Mouse (Mus musculus): Measurements from ENCODE around the gene Bbs9. TPM values are rescaled to one million over a fixed set of nuclear protein-coding genes. Genes with fewer than 3 reads are reported as not detected.

Gene Bbs9
- total RNA-seq, 2 experiments from 2014 or later = 9.5 to 11.5 TPM

DNA sequence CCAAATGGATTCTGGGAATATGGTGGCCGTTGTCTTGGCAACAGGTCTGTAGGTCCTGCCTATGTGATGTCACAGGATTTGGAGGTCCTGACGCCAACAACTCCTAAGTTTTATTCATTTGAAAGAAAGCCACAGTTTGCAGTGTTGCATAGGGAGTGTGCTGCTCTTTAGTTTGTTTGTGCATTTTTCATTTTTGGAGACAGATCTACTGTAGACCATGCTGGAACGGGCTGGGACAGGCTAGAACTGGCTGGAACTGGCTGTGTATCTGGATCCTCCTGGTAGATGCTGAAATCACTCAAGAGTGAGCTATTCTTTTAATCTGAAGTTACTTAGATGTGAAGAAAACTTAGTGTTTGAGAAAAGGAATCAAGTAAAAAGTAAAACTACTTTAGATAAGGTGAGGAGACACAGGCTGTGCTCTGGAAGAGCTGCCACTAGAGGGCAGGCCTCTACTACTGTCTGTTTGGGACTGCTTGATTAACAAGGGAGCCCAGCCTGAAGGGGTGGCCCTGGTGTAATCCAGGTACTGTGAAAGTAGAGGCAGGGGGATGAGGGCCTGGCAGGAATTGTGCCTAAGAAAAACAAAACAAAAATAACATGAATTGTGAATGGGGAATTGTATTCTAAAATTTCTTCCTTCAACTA, 43.0 kb downstream of the Bbs9 start:
- intact Hi-C loops (cut with DNase I) = no loop called here
- DNase-seq = peak; percentile 46

GRCm38 (mm10) chr9:22523460-22523859, 47.9 kb downstream of the Bbs9 start:
- TF ChIP-seq CTCF (IDR thresholded peaks at IDR 0.05) = no peak
- H3K4me3 ChIP-seq = no peak overlapping the region

More for the DNA sequence above, 43.0 kb downstream of the Bbs9 start:
- Histone ChIP-seq H3K4me3 (no peak overlapping the region), H3K27ac (no peak overlapping the region)
- peak; percentile 78 for TF ChIP-seq CTCF (IDR thresholded peaks at IDR 0.05)

GRCm38 (mm10) chr9:22530734-22531489, 55.4 kb downstream of the Bbs9 start:
- no peak for DNase-seq
- no peak overlapping the region for H3K27ac ChIP-seq
- intact Hi-C loops (cut with DNase I) = no loop called here
- no peak for TF ChIP-seq CTCF (IDR thresholded peaks at IDR 0.05)
- H3K4me3 ChIP-seq = no peak overlapping the region

More at GRCm38 (mm10) chr9:22523460-22523859, 47.9 kb downstream of the Bbs9 start:
- intact Hi-C loops (cut with DNase I) = no loop called here
- no peak overlapping the region for H3K27ac ChIP-seq
- no peak for DNase-seq

- DNase-seq = no peak
- TF ChIP-seq CTCF (IDR thresholded peaks at IDR 0.05) = no peak
- intact Hi-C loops (cut with DNase I) = no loop called here
- Histone ChIP-seq H3K4me3 (no peak overlapping the region), H3K27ac (no peak overlapping the region)
These were observed 56.6 kb downstream of the Bbs9 start for GRCm38 (mm10) chr9:22532112-22532511.

DNA sequence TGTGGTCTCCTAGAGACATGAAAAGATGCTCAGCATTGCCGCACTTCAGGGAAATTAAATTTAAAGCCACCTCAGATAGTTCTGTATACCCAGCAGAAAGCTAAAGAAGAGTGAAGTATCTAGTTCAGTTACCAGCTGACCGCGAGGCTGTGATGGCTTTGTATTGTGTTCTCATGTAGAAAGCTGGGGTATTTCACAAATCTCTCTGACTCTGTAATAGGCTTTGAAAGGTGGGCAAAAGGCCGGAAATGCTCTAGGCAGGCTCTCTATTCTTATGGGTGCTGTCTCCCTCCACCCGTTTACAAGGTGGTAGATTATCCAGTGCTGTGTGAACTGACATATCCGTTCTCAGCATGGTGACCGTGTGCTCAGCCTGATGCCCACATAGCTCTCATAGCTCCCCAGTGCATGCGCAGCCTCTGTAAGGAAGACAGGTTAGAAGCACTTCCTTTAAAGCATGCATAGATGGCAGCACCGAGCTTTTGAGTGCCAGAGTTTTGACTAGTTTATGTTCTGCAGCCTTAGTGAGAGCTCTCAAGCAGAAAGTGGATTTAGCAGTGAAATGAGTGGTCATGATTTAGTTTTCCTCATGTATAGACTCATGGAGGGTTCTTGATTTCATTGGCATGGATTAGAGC, 57.4 kb downstream of the Bbs9 start:
- no peak for DNase-seq
- Histone ChIP-seq H3K4me3 (no peak overlapping the region), H3K27ac (no peak overlapping the region)
- intact Hi-C loops (cut with DNase I) = no loop called here
- peak; percentile 43 for TF ChIP-seq CTCF (IDR thresholded peaks at IDR 0.05)

- no peak overlapping the region for H3K27ac ChIP-seq
- no peak overlapping the region for H3K4me3 ChIP-seq
- intact Hi-C loops (cut with DNase I) = no loop called here
- no peak for DNase-seq
- TF ChIP-seq CTCF (IDR thresholded peaks at IDR 0.05) = no peak
These were observed 62.4 kb downstream of the Bbs9 start for GRCm38 (mm10) chr9:22537767-22538373.

- TF ChIP-seq CTCF (IDR thresholded peaks at IDR 0.05) = no peak
- Histone ChIP-seq H3K27ac (no peak overlapping the region), H3K4me3 (no peak overlapping the region)
- no peak for DNase-seq
- intact Hi-C loops (cut with DNase I) = no loop called here
These were observed 64.0 kb downstream of the Bbs9 start for GRCm38 (mm10) chr9:22539546-22539945.

GRCm38 (mm10) chr9:22541130-22541529, 65.6 kb downstream of the Bbs9 start:
- intact Hi-C loops (cut with DNase I) = no loop called here
- Histone ChIP-seq H3K27ac (no peak overlapping the region), H3K4me3 (no peak overlapping the region)
- no peak for TF ChIP-seq CTCF (IDR thresholded peaks at IDR 0.05)
- no peak for DNase-seq

DNA sequence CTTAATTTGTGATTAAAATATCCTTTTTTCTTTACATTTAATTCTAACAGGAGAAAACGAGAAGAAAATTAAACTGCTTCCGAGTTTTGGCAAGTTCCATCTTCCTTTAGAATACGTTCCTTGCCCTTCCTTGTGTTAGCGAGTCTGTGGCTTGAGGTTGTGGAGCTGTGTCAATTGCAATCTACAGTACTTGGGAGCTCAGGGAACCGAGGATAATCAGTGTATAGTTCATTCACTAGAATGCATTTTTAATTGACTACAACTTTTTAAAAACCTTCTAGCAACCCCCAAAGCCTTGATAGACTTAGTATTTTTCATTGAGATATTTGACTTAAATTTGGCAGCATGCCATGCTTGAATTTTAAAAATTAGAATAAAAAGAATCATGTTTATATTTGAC, 68.0 kb downstream of the Bbs9 start:
- intact Hi-C loops (cut with DNase I) = no loop called here
- no peak for DNase-seq
- no peak for TF ChIP-seq CTCF (IDR thresholded peaks at IDR 0.05)

GRCm38 (mm10) chr9:22544349-22545341, 69.1 kb downstream of the Bbs9 start:
- Histone ChIP-seq H3K27ac (no peak overlapping the region), H3K4me3 (no peak overlapping the region)
- intact Hi-C loops (cut with DNase I) = no loop called here
- TF ChIP-seq CTCF (IDR thresholded peaks at IDR 0.05) = no peak
- DNase-seq = no peak

More for the DNA sequence above, 68.0 kb downstream of the Bbs9 start:
- Histone ChIP-seq H3K4me3 (no peak overlapping the region), H3K27ac (no peak overlapping the region)

DNA sequence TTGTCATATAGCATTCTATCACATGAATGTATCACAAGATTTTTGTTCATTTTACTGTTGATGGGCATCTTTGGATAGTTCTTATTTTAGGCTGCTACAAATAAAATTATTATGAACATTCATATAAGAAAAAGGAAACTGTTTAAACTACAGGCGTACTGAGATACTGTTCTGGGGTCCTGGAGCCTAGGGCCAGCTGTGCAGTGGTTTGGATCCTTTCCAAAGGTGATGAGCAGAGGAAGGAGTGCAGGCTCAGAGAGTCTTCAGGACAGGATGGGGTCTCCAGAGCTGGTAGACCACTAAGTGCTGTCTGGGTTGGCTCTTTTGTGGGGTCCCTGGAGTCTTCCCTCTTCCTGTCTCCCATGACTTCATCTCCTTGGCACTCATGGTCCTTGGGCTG, 75.8 kb downstream of the Bbs9 start:
- intact Hi-C loops (cut with DNase I) = no loop called here

DNA sequence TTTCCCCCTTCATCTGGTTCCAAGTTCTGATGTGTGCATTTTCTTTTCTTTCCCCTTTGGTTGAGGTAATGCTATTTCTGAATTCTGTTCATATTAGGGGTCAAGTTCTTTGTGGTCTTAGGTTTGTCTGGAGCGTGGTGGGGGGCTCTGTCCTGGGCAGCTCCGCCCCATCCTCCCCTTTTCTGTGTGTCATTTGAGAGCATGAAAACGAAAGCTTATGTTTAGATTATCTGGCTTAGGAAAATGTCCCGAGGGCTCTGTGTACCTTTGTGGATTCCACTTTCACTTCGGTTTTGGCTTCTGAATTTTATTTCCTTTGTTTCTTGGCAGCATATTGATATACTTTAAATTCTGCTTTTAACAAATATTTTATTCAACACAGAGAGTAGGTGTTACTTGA, 80.6 kb downstream of the Bbs9 start:
- no peak for DNase-seq
- intact Hi-C loops (cut with DNase I) = loop anchor here (2.0 kb wide), 1 partner anchor 657 kb away; no protein-coding TSS in a partner anchor
- Histone ChIP-seq H3K4me3 (no peak overlapping the region), H3K27ac (no peak overlapping the region)
- no peak for TF ChIP-seq CTCF (IDR thresholded peaks at IDR 0.05)

More for the DNA sequence above, 75.8 kb downstream of the Bbs9 start:
- H3K27ac ChIP-seq = no peak overlapping the region
- no peak for DNase-seq
- no peak for TF ChIP-seq CTCF (IDR thresholded peaks at IDR 0.05)
- H3K4me3 ChIP-seq = no peak overlapping the region

All from gastrocnemius, adult 2 months (tissue).